9 mouse cellular contexts compared by ENCODE assay signal in the genomic region with DNA sequence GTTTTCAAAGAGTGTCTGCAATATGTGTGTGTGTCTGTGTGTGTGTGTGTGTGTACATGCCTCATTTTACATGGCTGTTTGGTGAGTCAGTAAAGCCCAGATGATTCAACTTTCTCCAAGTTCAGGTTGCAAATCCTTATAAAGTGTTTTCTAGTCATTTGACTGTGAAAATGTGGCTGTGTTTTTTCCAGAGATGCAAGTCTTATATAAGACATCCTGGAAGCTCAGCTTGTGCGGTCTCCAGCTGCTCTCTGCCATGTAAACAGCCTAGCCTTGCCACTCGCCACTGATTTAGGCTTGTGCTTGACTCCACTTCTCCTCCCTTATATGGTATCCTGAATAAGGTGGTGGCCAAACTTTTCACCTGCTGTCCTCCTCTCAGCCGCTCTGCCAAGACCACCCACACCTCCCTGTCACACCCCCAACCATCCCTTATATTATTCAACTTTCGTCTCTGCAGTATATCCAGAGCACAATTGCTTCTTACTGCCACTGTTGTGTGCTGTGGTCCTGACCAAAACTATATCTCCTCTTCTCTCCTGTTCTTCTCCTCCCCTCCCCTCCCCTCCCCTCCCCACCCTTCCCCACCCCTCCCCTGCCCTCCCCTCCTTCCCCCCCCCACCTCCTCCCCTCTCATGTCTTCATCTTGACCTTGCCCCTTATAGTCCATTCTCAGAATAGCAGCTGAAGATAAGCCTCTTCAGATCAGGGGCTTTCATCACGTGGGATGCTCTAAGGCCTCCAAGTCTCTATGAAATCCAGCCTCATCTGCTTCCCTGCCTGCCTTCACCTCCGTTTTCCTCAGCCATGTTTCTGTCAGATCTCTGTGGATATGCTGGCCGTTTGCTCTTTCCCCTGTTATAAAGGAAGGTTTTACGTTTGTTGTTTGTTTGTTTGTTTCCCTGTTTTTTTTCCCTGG.
DNase-seq lines count a peak whose midpoint lies in the region; ATAC-seq and TF ChIP-seq lines count a peak whose summit lies in the region.
"Had no signal": no experiment of that assay in that cellular context is flagged by ENCODE, and none has a peak within 500 bp of the region (broad histone marks: within the 10 kb centered on the region; RNA-seq: fewer than 3 reads in every experiment).

No protein-coding gene starts in this region.

- H3K36me3 ChIP-seq in lung, embryonic 15.5 days: no peaks in the 10 kb centered on the region
- no peaks in the 10 kb centered on the region for H3K36me3 ChIP-seq in lung, postnatal 0 days (ENCODE audit: insufficient read depth, low read length)
- H3K36me3 ChIP-seq in forebrain, embryonic 14.5 days (ENCODE audit: control insufficient read depth, insufficient read depth, low read length): no peaks in the 10 kb centered on the region

- TF ChIP-seq EP300 in lung, postnatal 0 days (IDR thresholded peaks at IDR 0.05): no peak

- no peak overlapping the region for H3K9ac ChIP-seq in lung, embryonic 15.5 days
- H3K9ac ChIP-seq in lung, postnatal 0 days (replicated peaks; ENCODE audit: low read depth): no peak overlapping the region
- H3K9ac ChIP-seq in forebrain, embryonic 14.5 days (ENCODE audit: low read length): no peak overlapping the region

- no peaks in the 10 kb centered on the region for H3K27me3 ChIP-seq in lung, embryonic 15.5 days
- no peaks in the 10 kb centered on the region for H3K27me3 ChIP-seq in lung, postnatal 0 days (replicated peaks; ENCODE audit: insufficient read depth, low read length)
- no peaks in the 10 kb centered on the region for H3K27me3 ChIP-seq in forebrain, embryonic 14.5 days (replicated peaks; ENCODE audit: control insufficient read depth, insufficient read depth, low read length)

- H3K4me3 ChIP-seq in lung, embryonic 15.5 days: no peak overlapping the region
- no peak overlapping the region for H3K4me3 ChIP-seq in lung, postnatal 0 days (ENCODE audit: low read depth, low read length)
- no peak overlapping the region for H3K4me3 ChIP-seq in brown adipose tissue, adult 24 weeks (ENCODE audit: insufficient read depth, low read depth, low read length)
- H3K4me3 ChIP-seq in forebrain, embryonic 14.5 days (ENCODE audit: low read depth, low read length): no peak overlapping the region

- DNase-seq in heart, adult 11 months: peak; percentile 90
- no peak for DNase-seq in heart, postnatal 25 days (ENCODE audit: low spot score)
- DNase-seq in lung, postnatal 0 days (ENCODE audit: low spot score): no peak
- DNase-seq in left cerebral cortex, postnatal 25 days (ENCODE audit: low spot score in 2 of 2): peak; percentile 31 to 74
- DNase-seq in forebrain, embryonic 14.5 days (ENCODE audit: low spot score): no peak
- DNase-seq in adrenal gland, postnatal 25 days: no peak
- DNase-seq: lung, postnatal 10 days had no signal

- 58% methylated on average over 8 of the region's 8 CpGs for WGBS in lung, embryonic 15.5 days
- 49% methylated on average over 8 of the region's 8 CpGs for WGBS in lung, postnatal 0 days
- WGBS in forebrain, embryonic 14.5 days: 76% methylated on average over 8 of the region's 8 CpGs

- TF ChIP-seq CTCF in lung, postnatal 0 days (IDR thresholded peaks at IDR 0.05): no peak

- no peaks in the 10 kb centered on the region for H3K9me3 ChIP-seq in lung, embryonic 15.5 days
- H3K9me3 ChIP-seq in lung, postnatal 0 days (ENCODE audit: low read length): no peaks in the 10 kb centered on the region
- H3K9me3 ChIP-seq in forebrain, embryonic 14.5 days (replicated peaks; ENCODE audit: control insufficient read depth, low read length): no peaks in the 10 kb centered on the region

- peaks cover 5% of the 10 kb centered on the region; the same call in 1 of the 2 replicates for H3K4me1 ChIP-seq in lung, embryonic 15.5 days
- H3K4me1 ChIP-seq in lung, postnatal 0 days (ENCODE audit: insufficient read depth, low read depth, low read length): peaks cover 7% of the 10 kb centered on the region; the same call in 1 of the 2 replicates
- peaks cover 32% of the 10 kb centered on the region for H3K4me1 ChIP-seq in brown adipose tissue, adult 24 weeks (ENCODE audit: control insufficient read depth, insufficient read depth, insufficient read length, low read length)
- H3K4me1 ChIP-seq in forebrain, embryonic 14.5 days (ENCODE audit: control insufficient read depth, insufficient read depth, low read length): no peaks in the 10 kb centered on the region

- H3K27ac ChIP-seq in lung, embryonic 15.5 days: no peak overlapping the region
- no peak overlapping the region for H3K27ac ChIP-seq in lung, postnatal 0 days (ENCODE audit: low read length)
- peak overlapping the region; percentile 27 for H3K27ac ChIP-seq in brown adipose tissue, adult 24 weeks (replicated peaks; ENCODE audit: low read depth, low read length)
- H3K27ac ChIP-seq in forebrain, embryonic 14.5 days (ENCODE audit: low read depth, low read length): no peak overlapping the region

- ATAC-seq in lung, embryonic 15.5 days (ENCODE audit: borderline replicate concordance, extremely low read depth, low FRiP score, low TSS enrichment): 0 out of 2 replicates have a peak, but pooled peaks have one; percentile 31
- ATAC-seq in lung, postnatal 0 days: no peak
- no peak for ATAC-seq in forebrain, embryonic 14.5 days

- intact Hi-C loops in heart, postnatal 25 days (cut with DNase I): no loop called here
- intact Hi-C loops in left cerebral cortex, postnatal 25 days (cut with DNase I): no loop called here

- no peak overlapping the region for H3K4me2 ChIP-seq in lung, embryonic 15.5 days
- no peak overlapping the region for H3K4me2 ChIP-seq in lung, postnatal 0 days (replicated peaks; ENCODE audit: low read depth, low read length)
- H3K4me2 ChIP-seq in forebrain, embryonic 14.5 days (ENCODE audit: low read length): no peak overlapping the region

Comparison
In these comparisons a context has a peak if more than half of its experiments do, and no peak if none do; other contexts are left out.
1. DNase-seq: peak in heart, adult 11 months (single experiment) and left cerebral cortex, postnatal 25 days (2 of 2); none in heart, postnatal 25 days (single experiment), lung, postnatal 0 days (single experiment), forebrain, embryonic 14.5 days (single experiment) and adrenal gland, postnatal 25 days (single experiment).